Mouse (Mus musculus) inflammation-experienced regulatory T-cells, adult 6 months (primary cell): ENCODE measurements around the gene Jpt1. TPM values are rescaled to one million over a fixed set of nuclear protein-coding genes. Genes with fewer than 3 reads are reported as not detected.
A peak's percentile ranks its signal among the peaks of the same experiment; 100 is the strongest.
"Not testable (repeated sequence)": the region's sequence is repeated elsewhere in the genome, so short reads cannot be mapped to it uniquely, and the experiment has no call there.

ENCODE experiments used
- ATAC-seq: one replicate; pipeline ENCODE4 v1.8.0; 2017
- polyA plus RNA-seq, 3 experiments: library from polyadenylated mRNA; unstranded; fragments of 100-300 nt; shearing (Covaris generic); gene quantifications; one replicate each; pipeline ENCODE4 v1.2.1; 2017

The Jpt1 gene
- 100 to 1,000 TPM; 619 to 638 (median 633) TPM for polyA plus RNA-seq

GRCm38 (mm10) chr11:115514238-115514663 lies at the start of gene Jpt1:
Gene Jpt1 (minus strand): TSS chr11:115514387.
- ATAC-seq = peak; percentile 96

GRCm38 (mm10) chr11:115563406-115563805 lies 49.2 kb upstream of the Jpt1 start:
- ATAC-seq = no peak

GRCm38 (mm10) chr11:115555717-115556116 lies 41.5 kb upstream of the Jpt1 start:
- ATAC-seq = no peak

GRCm38 (mm10) chr11:115552783-115553182 lies 38.6 kb upstream of the Jpt1 start:
- no peak for ATAC-seq

- ATAC-seq = no peak
These were observed 29.4 kb upstream of the Jpt1 start for GRCm38 (mm10) chr11:115543571-115543970.

- ATAC-seq = no peak
These were observed 23.9 kb upstream of the Jpt1 start for GRCm38 (mm10) chr11:115538045-115538444.

- ATAC-seq = no peak
These were observed 22.8 kb upstream of the Jpt1 start for GRCm38 (mm10) chr11:115536856-115537568.

GRCm38 (mm10) chr11:115536038-115536681 lies 22.0 kb upstream of the Jpt1 start, which contains the start of gene Sumo2:
Gene Sumo2 (minus strand): TSS chr11:115536276.
- ATAC-seq = peak; percentile 79

- peak; percentile 44 for ATAC-seq
These were observed 21.3 kb upstream of the Jpt1 start for GRCm38 (mm10) chr11:115535401-115536037.

- no peak for ATAC-seq
These were observed 20.7 kb upstream of the Jpt1 start for GRCm38 (mm10) chr11:115534759-115535371.

GRCm38 (mm10) chr11:115526446-115526845 lies 12.3 kb upstream of the Jpt1 start:
- ATAC-seq = not testable (repeated sequence)

GRCm38 (mm10) chr11:115522703-115523102 lies 8.5 kb upstream of the Jpt1 start:
- ATAC-seq = no peak

GRCm38 (mm10) chr11:115522238-115522637 lies 8.1 kb upstream of the Jpt1 start:
- no peak for ATAC-seq

GRCm38 (mm10) chr11:115521080-115521479 lies 6.9 kb upstream of the Jpt1 start:
- no peak for ATAC-seq

GRCm38 (mm10) chr11:115520218-115520617 lies 6.0 kb upstream of the Jpt1 start:
- ATAC-seq = no peak

- ATAC-seq = no peak
These were observed 5.4 kb upstream of the Jpt1 start for GRCm38 (mm10) chr11:115519581-115519980.

- no peak for ATAC-seq
These were observed 4.5 kb upstream of the Jpt1 start for GRCm38 (mm10) chr11:115518693-115519092.

- no peak for ATAC-seq
These were observed 2.8 kb upstream of the Jpt1 start for GRCm38 (mm10) chr11:115516942-115517341.

- no peak for ATAC-seq
These were observed 834 bp upstream of the Jpt1 start for GRCm38 (mm10) chr11:115515021-115515420.

GRCm38 (mm10) chr11:115513271-115514237 lies 633 bp downstream of the Jpt1 start:
- ATAC-seq = peak; percentile 43

GRCm38 (mm10) chr11:115512407-115513183 lies 1.6 kb downstream of the Jpt1 start:
- ATAC-seq = peak; percentile 17
